Mouse (Mus musculus): ENCODE measurements around the gene Anks1. TPM values are rescaled to one million over a fixed set of nuclear protein-coding genes. Genes with fewer than 3 reads are reported as not detected.

Anks1 gene
- polyA plus RNA-seq, 1 experiment from 2014 or later = 19.5 TPM

GRCm38 (mm10) chr17:28008565-28008981 is 99.5 kb downstream of the Anks1 start:
- no peak for ATAC-seq (ENCODE audit: insufficient number of reproducible peaks, insufficient read depth, low FRiP score, low read depth)
- peak overlapping the region; percentile 88 for H3K27ac ChIP-seq (ENCODE audit: low read length)
- peak overlapping the region; percentile 48 for H3K4me2 ChIP-seq (replicated peaks; ENCODE audit: low read depth, low read length)
- H3K4me1 ChIP-seq (ENCODE audit: control insufficient read depth, insufficient read depth, low read length) = peaks cover 61% of the 10 kb centered on the region
- WGBS = 44% methylated on average over 8 of the region's 8 CpGs
- H3K36me3 ChIP-seq (ENCODE audit: control insufficient read depth, insufficient read depth, low read length) = peaks cover 3% of the 10 kb centered on the region; the same call in 1 of the 2 replicates
- H3K4me3 ChIP-seq (ENCODE audit: low read depth, low read length) = peak overlapping the region; percentile 17
- no peaks in the 10 kb centered on the region for H3K9me3 ChIP-seq (ENCODE audit: control insufficient read depth, low read depth, low read length)
- no peaks in the 10 kb centered on the region for H3K27me3 ChIP-seq (ENCODE audit: control insufficient read depth, insufficient read depth, low read length)
- 0 out of 2 replicates have a peak overlapping the region, but pooled peaks have one; percentile 47 for H3K9ac ChIP-seq (replicated peaks; ENCODE audit: low read depth, low read length)

GRCm38 (mm10) chr17:28009066-28009715 is 100.1 kb downstream of the Anks1 start:
- Histone ChIP-seq H3K36me3 (ENCODE audit: control insufficient read depth, insufficient read depth, low read length) (peaks cover 3% of the 10 kb centered on the region; the same call in 1 of the 2 replicates), H3K27me3 (ENCODE audit: control insufficient read depth, insufficient read depth, low read length) (no peaks in the 10 kb centered on the region), H3K4me2 (replicated peaks; ENCODE audit: low read depth, low read length) (peak overlapping the region; percentile 48), H3K9me3 (ENCODE audit: control insufficient read depth, low read depth, low read length) (no peaks in the 10 kb centered on the region), H3K27ac (ENCODE audit: low read length) (peak overlapping the region; percentile 88; the same call in 1 of the 2 replicates), H3K4me3 (ENCODE audit: low read depth, low read length) (peak overlapping the region; percentile 17; the same call in 1 of the 2 replicates), H3K9ac (replicated peaks; ENCODE audit: low read depth, low read length) (no peak overlapping the region), H3K4me1 (ENCODE audit: control insufficient read depth, insufficient read depth, low read length) (peaks cover 66% of the 10 kb centered on the region)
- no peak for ATAC-seq (ENCODE audit: insufficient number of reproducible peaks, insufficient read depth, low FRiP score, low read depth)
- 73% methylated on average over 10 of the region's 10 CpGs for WGBS

GRCm38 (mm10) chr17:28009716-28010114 is 100.6 kb downstream of the Anks1 start:
- Histone ChIP-seq H3K36me3 (ENCODE audit: control insufficient read depth, insufficient read depth, low read length) (peaks cover 3% of the 10 kb centered on the region; the same call in 1 of the 2 replicates), H3K9ac (replicated peaks; ENCODE audit: low read depth, low read length) (no peak overlapping the region), H3K4me3 (ENCODE audit: low read depth, low read length) (no peak overlapping the region), H3K9me3 (ENCODE audit: control insufficient read depth, low read depth, low read length) (no peaks in the 10 kb centered on the region), H3K4me1 (ENCODE audit: control insufficient read depth, insufficient read depth, low read length) (peaks cover 71% of the 10 kb centered on the region), H3K27me3 (ENCODE audit: control insufficient read depth, insufficient read depth, low read length) (no peaks in the 10 kb centered on the region), H3K27ac (ENCODE audit: low read length) (no peak overlapping the region), H3K4me2 (replicated peaks; ENCODE audit: low read depth, low read length) (peak overlapping the region; percentile 48; the same call in 1 of the 2 replicates)
- no peak for ATAC-seq (ENCODE audit: insufficient number of reproducible peaks, insufficient read depth, low FRiP score, low read depth)
- WGBS = 89% methylated on average over 7 of the region's 7 CpGs

- no peak for ATAC-seq (ENCODE audit: insufficient number of reproducible peaks, insufficient read depth, low FRiP score, low read depth)
- H3K4me1 ChIP-seq (ENCODE audit: control insufficient read depth, insufficient read depth, low read length) = peaks cover 70% of the 10 kb centered on the region
- H3K27ac ChIP-seq (ENCODE audit: low read length) = no peak overlapping the region
- H3K4me2 ChIP-seq (replicated peaks; ENCODE audit: low read depth, low read length) = no peak overlapping the region
- H3K4me3 ChIP-seq (ENCODE audit: low read depth, low read length) = no peak overlapping the region
- H3K36me3 ChIP-seq (ENCODE audit: control insufficient read depth, insufficient read depth, low read length) = peaks cover 3% of the 10 kb centered on the region; the same call in 1 of the 2 replicates
- H3K27me3 ChIP-seq (ENCODE audit: control insufficient read depth, insufficient read depth, low read length) = no peaks in the 10 kb centered on the region
- WGBS = 98% methylated on average over 2 of the region's 2 CpGs
- H3K9me3 ChIP-seq (ENCODE audit: control insufficient read depth, low read depth, low read length) = no peaks in the 10 kb centered on the region
- no peak overlapping the region for H3K9ac ChIP-seq (replicated peaks; ENCODE audit: low read depth, low read length)
These were observed 101.8 kb downstream of the Anks1 start for GRCm38 (mm10) chr17:28010925-28011324.

- Histone ChIP-seq H3K9me3 (ENCODE audit: control insufficient read depth, low read depth, low read length) (no peaks in the 10 kb centered on the region), H3K4me3 (ENCODE audit: low read depth, low read length) (no peak overlapping the region), H3K27me3 (ENCODE audit: control insufficient read depth, insufficient read depth, low read length) (no peaks in the 10 kb centered on the region), H3K9ac (replicated peaks; ENCODE audit: low read depth, low read length) (no peak overlapping the region; the same call in 1 of the 2 replicates), H3K4me1 (ENCODE audit: control insufficient read depth, insufficient read depth, low read length) (peaks cover 59% of the 10 kb centered on the region), H3K36me3 (ENCODE audit: control insufficient read depth, insufficient read depth, low read length) (peaks cover 3% of the 10 kb centered on the region; the same call in 1 of the 2 replicates), H3K27ac (ENCODE audit: low read length) (peak overlapping the region; percentile 90), H3K4me2 (replicated peaks; ENCODE audit: low read depth, low read length) (peak overlapping the region; percentile 25; the same call in 1 of the 2 replicates)
- WGBS = 53% methylated on average over 6 of the region's 6 CpGs
- ATAC-seq (ENCODE audit: insufficient number of reproducible peaks, insufficient read depth, low FRiP score, low read depth) = no peak
These were observed 103.7 kb downstream of the Anks1 start for GRCm38 (mm10) chr17:28012851-28013250.

GRCm38 (mm10) chr17:28013259-28013875 is 104.3 kb downstream of the Anks1 start:
- peak; percentile 90 for ATAC-seq (ENCODE audit: insufficient number of reproducible peaks, insufficient read depth, low FRiP score, low read depth)
- WGBS = 15% methylated on average over 12 of the region's 12 CpGs
- H3K4me2 ChIP-seq (replicated peaks; ENCODE audit: low read depth, low read length) = peak overlapping the region; percentile 26
- no peak overlapping the region for H3K4me3 ChIP-seq (ENCODE audit: low read depth, low read length)
- H3K9me3 ChIP-seq (ENCODE audit: control insufficient read depth, low read depth, low read length) = no peaks in the 10 kb centered on the region
- no peaks in the 10 kb centered on the region for H3K27me3 ChIP-seq (ENCODE audit: control insufficient read depth, insufficient read depth, low read length)
- peak overlapping the region; percentile 90 for H3K27ac ChIP-seq (ENCODE audit: low read length)
- H3K36me3 ChIP-seq (ENCODE audit: control insufficient read depth, insufficient read depth, low read length) = peaks cover 3% of the 10 kb centered on the region; the same call in 1 of the 2 replicates
- peaks cover 58% of the 10 kb centered on the region for H3K4me1 ChIP-seq (ENCODE audit: control insufficient read depth, insufficient read depth, low read length)
- no peak overlapping the region; the same call in 1 of the 2 replicates for H3K9ac ChIP-seq (replicated peaks; ENCODE audit: low read depth, low read length)

GRCm38 (mm10) chr17:28014449-28014848 is 105.3 kb downstream of the Anks1 start:
- H3K27ac ChIP-seq (ENCODE audit: low read length) = peak overlapping the region; percentile 90
- no peak overlapping the region for H3K9ac ChIP-seq (replicated peaks; ENCODE audit: low read depth, low read length)
- H3K4me1 ChIP-seq (ENCODE audit: control insufficient read depth, insufficient read depth, low read length) = peaks cover 60% of the 10 kb centered on the region
- no peaks in the 10 kb centered on the region for H3K27me3 ChIP-seq (ENCODE audit: control insufficient read depth, insufficient read depth, low read length)
- 59% methylated on average over 4 of the region's 4 CpGs for WGBS
- H3K4me2 ChIP-seq (replicated peaks; ENCODE audit: low read depth, low read length) = no peak overlapping the region; the same call in 1 of the 2 replicates
- no peaks in the 10 kb centered on the region for H3K9me3 ChIP-seq (ENCODE audit: control insufficient read depth, low read depth, low read length)
- H3K4me3 ChIP-seq (ENCODE audit: low read depth, low read length) = no peak overlapping the region
- ATAC-seq (ENCODE audit: insufficient number of reproducible peaks, insufficient read depth, low FRiP score, low read depth) = no peak
- peaks cover 3% of the 10 kb centered on the region; the same call in 1 of the 2 replicates for H3K36me3 ChIP-seq (ENCODE audit: control insufficient read depth, insufficient read depth, low read length)

GRCm38 (mm10) chr17:28015068-28015730 is 106.1 kb downstream of the Anks1 start:
- Histone ChIP-seq H3K27me3 (ENCODE audit: control insufficient read depth, insufficient read depth, low read length) (no peaks in the 10 kb centered on the region), H3K9me3 (ENCODE audit: control insufficient read depth, low read depth, low read length) (no peaks in the 10 kb centered on the region), H3K4me1 (ENCODE audit: control insufficient read depth, insufficient read depth, low read length) (peaks cover 62% of the 10 kb centered on the region), H3K27ac (ENCODE audit: low read length) (peak overlapping the region; percentile 90), H3K9ac (replicated peaks; ENCODE audit: low read depth, low read length) (no peak overlapping the region), H3K4me3 (ENCODE audit: low read depth, low read length) (no peak overlapping the region), H3K4me2 (replicated peaks; ENCODE audit: low read depth, low read length) (no peak overlapping the region), H3K36me3 (ENCODE audit: control insufficient read depth, insufficient read depth, low read length) (no peaks in the 10 kb centered on the region)
- WGBS = 70% methylated on average over 17 of the region's 17 CpGs
- no peak for ATAC-seq (ENCODE audit: insufficient number of reproducible peaks, insufficient read depth, low FRiP score, low read depth)
